Mouse (Mus musculus): Measurements from ENCODE around the gene Prss29. TPM values are rescaled to one million over a fixed set of nuclear protein-coding genes. Genes with fewer than 3 reads are reported as not detected.

Prss29 gene
- polyA plus RNA-seq, 1 experiment from 2014 or later = not detected

DNA sequence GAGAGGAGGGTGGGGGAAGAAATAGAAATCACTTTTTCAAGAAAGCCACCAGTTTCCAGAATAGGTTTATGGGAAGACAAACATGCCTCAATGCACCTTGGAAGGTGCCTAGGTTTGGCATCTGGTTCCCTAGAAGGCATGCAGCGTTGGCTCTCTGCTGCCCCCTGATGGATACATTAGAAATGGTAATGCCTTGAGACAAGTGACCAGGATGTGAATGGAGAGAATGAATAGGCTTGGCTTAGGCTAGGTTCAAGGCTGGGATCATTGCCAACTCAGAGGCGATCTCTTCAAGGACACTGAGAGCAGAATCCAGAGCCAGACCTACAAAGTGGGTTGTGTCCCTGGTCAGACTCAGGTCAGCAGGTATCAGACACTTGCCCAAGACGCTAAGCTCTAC is 33.4 kb upstream of the Prss29 start:
- no peak overlapping the region for H3K4me2 ChIP-seq (ENCODE audit: low read length)
- no peaks in the 10 kb centered on the region for H3K27me3 ChIP-seq (replicated peaks; ENCODE audit: control insufficient read depth, insufficient read depth, low read length)
- H3K4me1 ChIP-seq (ENCODE audit: control insufficient read depth, insufficient read depth, low read depth, low read length) = no peaks in the 10 kb centered on the region
- no peak overlapping the region for H3K27ac ChIP-seq (ENCODE audit: low read depth, low read length)
- H3K4me3 ChIP-seq (ENCODE audit: low read length) = no peak overlapping the region
- WGBS = 17% methylated on average over 3 of the region's 3 CpGs
- no peaks in the 10 kb centered on the region for H3K9me3 ChIP-seq (ENCODE audit: control insufficient read depth, low read length)
- no peak overlapping the region for H3K9ac ChIP-seq (ENCODE audit: low read depth, low read length)
- no peaks in the 10 kb centered on the region for H3K36me3 ChIP-seq (ENCODE audit: control insufficient read depth, insufficient read depth, low read length)
- 0 out of 2 replicates have a peak, but pooled peaks have one; percentile 34 for ATAC-seq

GRCm38 (mm10) chr17:25288842-25289241 is 29.6 kb upstream of the Prss29 start:
- Histone ChIP-seq H3K9ac (ENCODE audit: low read depth, low read length) (no peak overlapping the region), H3K4me3 (ENCODE audit: low read length) (no peak overlapping the region), H3K4me2 (ENCODE audit: low read length) (no peak overlapping the region), H3K27me3 (replicated peaks; ENCODE audit: control insufficient read depth, insufficient read depth, low read length) (no peaks in the 10 kb centered on the region), H3K27ac (ENCODE audit: low read depth, low read length) (no peak overlapping the region), H3K4me1 (ENCODE audit: control insufficient read depth, insufficient read depth, low read depth, low read length) (no peaks in the 10 kb centered on the region), H3K36me3 (ENCODE audit: control insufficient read depth, insufficient read depth, low read length) (no peaks in the 10 kb centered on the region), H3K9me3 (ENCODE audit: control insufficient read depth, low read length) (no peaks in the 10 kb centered on the region)
- 17% methylated on average over 4 of the region's 4 CpGs for WGBS
- ATAC-seq = no peak

DNA sequence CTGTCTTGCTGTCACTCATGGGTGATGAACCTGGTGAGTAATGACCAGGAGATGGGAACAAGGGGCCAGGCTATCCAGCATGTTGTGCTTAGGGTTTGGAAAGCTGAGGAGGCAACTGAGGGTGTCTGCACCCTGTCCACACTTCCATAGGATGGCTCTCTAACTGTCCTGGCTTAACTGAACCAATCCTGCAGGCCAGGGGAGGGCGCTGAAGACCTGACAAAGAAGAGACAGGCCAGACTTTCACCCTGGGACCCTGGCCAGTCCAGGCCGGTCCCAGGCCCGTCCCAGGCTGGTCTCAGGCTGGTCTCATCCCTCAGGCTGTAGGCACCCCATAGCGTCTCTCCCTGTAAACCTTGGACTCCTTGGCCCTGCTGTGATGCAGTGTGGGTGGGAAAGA is 28.0 kb upstream of the Prss29 start:
- 27% methylated on average over 4 of the region's 4 CpGs for WGBS
- no peak overlapping the region for H3K27ac ChIP-seq (ENCODE audit: low read depth, low read length)
- H3K4me2 ChIP-seq (ENCODE audit: low read length) = no peak overlapping the region
- H3K9me3 ChIP-seq (ENCODE audit: control insufficient read depth, low read length) = no peaks in the 10 kb centered on the region
- no peaks in the 10 kb centered on the region for H3K27me3 ChIP-seq (replicated peaks; ENCODE audit: control insufficient read depth, insufficient read depth, low read length)
- no peaks in the 10 kb centered on the region for H3K4me1 ChIP-seq (ENCODE audit: control insufficient read depth, insufficient read depth, low read depth, low read length)
- H3K36me3 ChIP-seq (ENCODE audit: control insufficient read depth, insufficient read depth, low read length) = no peaks in the 10 kb centered on the region
- H3K9ac ChIP-seq (ENCODE audit: low read depth, low read length) = no peak overlapping the region
- ATAC-seq = no peak
- H3K4me3 ChIP-seq (ENCODE audit: low read length) = no peak overlapping the region

GRCm38 (mm10) chr17:25293495-25293894 is 25.0 kb upstream of the Prss29 start:
- Histone ChIP-seq H3K27me3 (replicated peaks; ENCODE audit: control insufficient read depth, insufficient read depth, low read length) (no peaks in the 10 kb centered on the region), H3K4me3 (ENCODE audit: low read length) (no peak overlapping the region), H3K9me3 (ENCODE audit: control insufficient read depth, low read length) (no peaks in the 10 kb centered on the region), H3K36me3 (ENCODE audit: control insufficient read depth, insufficient read depth, low read length) (no peaks in the 10 kb centered on the region), H3K27ac (ENCODE audit: low read depth, low read length) (no peak overlapping the region), H3K9ac (ENCODE audit: low read depth, low read length) (no peak overlapping the region), H3K4me2 (ENCODE audit: low read length) (no peak overlapping the region), H3K4me1 (ENCODE audit: control insufficient read depth, insufficient read depth, low read depth, low read length) (no peaks in the 10 kb centered on the region)
- WGBS = 85% methylated on average over 5 of the region's 5 CpGs
- no peak for ATAC-seq

- no peak for ATAC-seq
- Histone ChIP-seq H3K4me2 (ENCODE audit: low read length) (no peak overlapping the region), H3K27ac (ENCODE audit: low read depth, low read length) (no peak overlapping the region), H3K9ac (ENCODE audit: low read depth, low read length) (no peak overlapping the region), H3K4me1 (ENCODE audit: control insufficient read depth, insufficient read depth, low read depth, low read length) (no peaks in the 10 kb centered on the region), H3K36me3 (ENCODE audit: control insufficient read depth, insufficient read depth, low read length) (no peaks in the 10 kb centered on the region), H3K27me3 (replicated peaks; ENCODE audit: control insufficient read depth, insufficient read depth, low read length) (no peaks in the 10 kb centered on the region), H3K9me3 (ENCODE audit: control insufficient read depth, low read length) (no peaks in the 10 kb centered on the region), H3K4me3 (ENCODE audit: low read length) (no peak overlapping the region)
- 53% methylated on average over 1 of the region's 1 CpGs for WGBS
Measured at GRCm38 (mm10) chr17:25294111-25294510, 24.3 kb upstream of the Prss29 start.

GRCm38 (mm10) chr17:25298094-25298493 is 20.4 kb upstream of the Prss29 start, which contains the start of gene Prss34:
Gene Prss34 (plus strand): TSS chr17:25298394.
- no peaks in the 10 kb centered on the region for H3K27me3 ChIP-seq (replicated peaks; ENCODE audit: control insufficient read depth, insufficient read depth, low read length)
- H3K36me3 ChIP-seq (ENCODE audit: control insufficient read depth, insufficient read depth, low read length) = no peaks in the 10 kb centered on the region
- H3K4me2 ChIP-seq (ENCODE audit: low read length) = no peak within 1 kb of the TSS
- H3K9ac ChIP-seq (ENCODE audit: low read depth, low read length) = no peak within 1 kb of the TSS
- H3K4me3 ChIP-seq (ENCODE audit: low read length) = no peak within 1 kb of the TSS
- H3K27ac ChIP-seq (ENCODE audit: low read depth, low read length) = no peak within 1 kb of the TSS
- no peak for ATAC-seq
- 86% methylated on average over 5 of the region's 5 CpGs for WGBS
- no peaks in the 10 kb centered on the region for H3K9me3 ChIP-seq (ENCODE audit: control insufficient read depth, low read length)
- H3K4me1 ChIP-seq (ENCODE audit: control insufficient read depth, insufficient read depth, low read depth, low read length) = no peaks in the 10 kb centered on the region

DNA sequence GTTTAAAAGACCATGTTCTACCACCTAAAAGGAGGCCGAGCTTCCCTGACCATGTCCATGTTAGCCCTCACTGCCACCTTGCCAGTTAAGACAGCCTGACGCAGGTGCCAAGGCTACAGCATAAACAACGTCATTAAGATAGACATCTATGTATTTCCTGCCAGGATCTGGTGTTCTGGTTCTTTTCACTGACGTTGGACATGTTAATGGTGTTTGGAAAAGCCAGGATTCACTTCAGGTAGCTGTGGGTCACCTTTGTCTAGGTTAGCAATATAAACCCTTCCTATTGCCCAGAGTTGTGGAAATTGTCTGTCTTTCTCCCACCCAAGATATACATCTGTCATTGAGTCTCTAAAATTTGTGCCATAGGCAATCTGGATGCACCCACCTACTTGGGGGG is 10.1 kb upstream of the Prss29 start, which contains the start of gene Prss28:
Prss28 (plus strand) TSS at position 301 of the 400 bp plus-strand sequence.
- H3K4me1 ChIP-seq (ENCODE audit: control insufficient read depth, insufficient read depth, low read depth, low read length) = no peaks in the 10 kb centered on the region
- 80% methylated on average over 4 of the region's 4 CpGs for WGBS
- H3K9me3 ChIP-seq (ENCODE audit: control insufficient read depth, low read length) = no peaks in the 10 kb centered on the region
- no peak within 1 kb of the TSS for H3K27ac ChIP-seq (ENCODE audit: low read depth, low read length)
- no peak for ATAC-seq
- H3K36me3 ChIP-seq (ENCODE audit: control insufficient read depth, insufficient read depth, low read length) = no peaks in the 10 kb centered on the region
- H3K4me2 ChIP-seq (ENCODE audit: low read length) = no peak within 1 kb of the TSS
- H3K9ac ChIP-seq (ENCODE audit: low read depth, low read length) = no peak within 1 kb of the TSS
- no peaks in the 10 kb centered on the region; the same call in 1 of the 2 replicates for H3K27me3 ChIP-seq (replicated peaks; ENCODE audit: control insufficient read depth, insufficient read depth, low read length)
- no peak within 1 kb of the TSS for H3K4me3 ChIP-seq (ENCODE audit: low read length)

- WGBS = 92% methylated on average over 8 of the region's 8 CpGs
- no peaks in the 10 kb centered on the region for H3K9me3 ChIP-seq (ENCODE audit: control insufficient read depth, low read length)
- no peak overlapping the region for H3K9ac ChIP-seq (ENCODE audit: low read depth, low read length)
- H3K4me2 ChIP-seq (ENCODE audit: low read length) = no peak overlapping the region
- no peaks in the 10 kb centered on the region for H3K4me1 ChIP-seq (ENCODE audit: control insufficient read depth, insufficient read depth, low read depth, low read length)
- no peak for ATAC-seq
- H3K27ac ChIP-seq (ENCODE audit: low read depth, low read length) = no peak overlapping the region
- no peak overlapping the region for H3K4me3 ChIP-seq (ENCODE audit: low read length)
- H3K36me3 ChIP-seq (ENCODE audit: control insufficient read depth, insufficient read depth, low read length) = no peaks in the 10 kb centered on the region
- H3K27me3 ChIP-seq (replicated peaks; ENCODE audit: control insufficient read depth, insufficient read depth, low read length) = no peaks in the 10 kb centered on the region
Measured at GRCm38 (mm10) chr17:25320819-25321218, 2.4 kb downstream of the Prss29 start.

GRCm38 (mm10) chr17:25322930-25323329 is 4.5 kb downstream of the Prss29 start:
- Histone ChIP-seq H3K9ac (ENCODE audit: low read depth, low read length) (no peak overlapping the region), H3K36me3 (ENCODE audit: control insufficient read depth, insufficient read depth, low read length) (no peaks in the 10 kb centered on the region), H3K27me3 (replicated peaks; ENCODE audit: control insufficient read depth, insufficient read depth, low read length) (no peaks in the 10 kb centered on the region), H3K4me2 (ENCODE audit: low read length) (no peak overlapping the region), H3K4me1 (ENCODE audit: control insufficient read depth, insufficient read depth, low read depth, low read length) (no peaks in the 10 kb centered on the region), H3K4me3 (ENCODE audit: low read length) (no peak overlapping the region), H3K9me3 (ENCODE audit: control insufficient read depth, low read length) (no peaks in the 10 kb centered on the region), H3K27ac (ENCODE audit: low read depth, low read length) (no peak overlapping the region)
- 46% methylated on average over 2 of the region's 2 CpGs for WGBS
- ATAC-seq = no peak

- Histone ChIP-seq H3K27me3 (replicated peaks; ENCODE audit: control insufficient read depth, insufficient read depth, low read length) (peaks cover 9% of the 10 kb centered on the region; the same call in 1 of the 2 replicates), H3K4me3 (ENCODE audit: low read length) (no peak overlapping the region), H3K4me2 (ENCODE audit: low read length) (no peak overlapping the region), H3K9me3 (ENCODE audit: control insufficient read depth, low read length) (no peaks in the 10 kb centered on the region), H3K27ac (ENCODE audit: low read depth, low read length) (no peak overlapping the region), H3K9ac (ENCODE audit: low read depth, low read length) (no peak overlapping the region), H3K36me3 (ENCODE audit: control insufficient read depth, insufficient read depth, low read length) (no peaks in the 10 kb centered on the region), H3K4me1 (ENCODE audit: control insufficient read depth, insufficient read depth, low read depth, low read length) (no peaks in the 10 kb centered on the region)
- WGBS = 88% methylated on average over 9 of the region's 9 CpGs
- ATAC-seq = no peak
Measured at GRCm38 (mm10) chr17:25332321-25332720, 13.9 kb downstream of the Prss29 start.
